Mouse (Mus musculus): ENCODE measurements around the gene Gna15.

Gna15 gene

DNA sequence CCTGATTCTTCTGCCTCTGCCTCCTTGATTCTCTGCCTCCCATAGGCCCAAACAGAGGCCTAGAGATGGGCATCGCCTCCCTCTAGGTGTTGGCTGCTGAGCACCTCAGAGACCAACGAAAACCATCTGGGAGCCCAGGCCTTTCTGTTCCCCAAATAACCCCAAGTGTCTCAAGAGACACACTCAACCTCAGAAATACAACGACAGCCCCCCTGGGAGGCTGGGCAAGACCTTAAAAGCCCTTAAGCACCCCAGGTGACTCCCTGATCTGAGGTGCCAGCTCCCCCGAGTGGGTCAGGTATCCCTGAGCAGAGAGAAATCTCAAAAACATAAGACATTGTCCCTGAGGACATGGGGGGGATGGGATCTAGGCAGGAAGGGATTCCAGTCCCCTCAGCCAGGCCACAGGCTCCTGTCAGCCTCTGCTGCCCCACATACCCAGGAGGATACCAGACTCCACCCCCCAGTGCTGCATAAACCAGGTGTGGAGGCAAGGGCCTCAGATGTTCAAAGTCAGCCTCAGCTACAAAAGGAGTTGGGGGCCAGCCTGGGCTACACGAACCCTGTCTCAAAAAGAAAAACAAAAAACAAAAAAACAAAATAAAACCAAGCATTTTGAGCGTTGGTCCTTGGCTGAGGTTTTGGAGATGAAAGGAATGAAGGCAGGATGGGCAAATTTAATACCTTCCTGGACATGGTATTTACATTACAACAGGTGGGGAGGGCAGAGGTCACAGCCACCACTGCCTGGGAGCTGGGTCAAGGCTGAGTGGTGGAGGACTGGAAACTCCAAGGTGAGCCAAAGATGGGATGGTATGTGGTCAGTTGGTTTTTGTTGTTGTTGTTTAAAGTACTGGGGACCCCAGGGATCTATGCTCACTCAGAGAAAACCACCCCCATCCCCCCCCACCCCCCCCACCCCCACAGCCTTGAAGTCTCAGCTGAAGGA lies 30.1 kb upstream of the Gna15 start:
- DNase-seq = no peak

- DNase-seq = no peak
Observed at GRCm38 (mm10) chr10:81553232-81553631, 29.2 kb upstream of the Gna15 start.

DNA sequence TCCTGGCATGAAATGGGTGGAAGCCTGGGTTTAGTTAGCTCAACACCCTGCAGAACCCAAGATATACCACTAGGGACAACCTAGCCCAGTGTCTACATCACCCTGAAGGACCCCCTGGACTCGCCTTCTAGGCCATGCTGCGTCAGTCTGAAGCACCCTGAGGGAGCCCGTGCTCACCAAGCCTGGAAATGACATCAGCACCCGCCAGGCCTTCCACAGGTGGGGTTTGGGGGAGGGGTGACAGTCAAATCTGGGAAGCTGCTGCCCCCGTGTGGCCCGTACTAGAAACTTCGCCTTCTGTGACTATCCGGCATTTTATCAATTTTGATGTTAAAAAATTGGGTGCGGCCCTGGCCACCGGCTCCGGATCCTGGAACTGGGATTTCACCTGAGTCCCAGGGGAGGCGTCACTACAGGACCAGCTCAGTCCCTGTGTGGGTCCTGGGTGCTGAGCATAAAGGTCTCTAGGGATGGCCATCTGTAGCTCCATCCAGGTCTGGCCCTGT lies 27.6 kb upstream of the Gna15 start:
- DNase-seq = peak; percentile 78

DNA sequence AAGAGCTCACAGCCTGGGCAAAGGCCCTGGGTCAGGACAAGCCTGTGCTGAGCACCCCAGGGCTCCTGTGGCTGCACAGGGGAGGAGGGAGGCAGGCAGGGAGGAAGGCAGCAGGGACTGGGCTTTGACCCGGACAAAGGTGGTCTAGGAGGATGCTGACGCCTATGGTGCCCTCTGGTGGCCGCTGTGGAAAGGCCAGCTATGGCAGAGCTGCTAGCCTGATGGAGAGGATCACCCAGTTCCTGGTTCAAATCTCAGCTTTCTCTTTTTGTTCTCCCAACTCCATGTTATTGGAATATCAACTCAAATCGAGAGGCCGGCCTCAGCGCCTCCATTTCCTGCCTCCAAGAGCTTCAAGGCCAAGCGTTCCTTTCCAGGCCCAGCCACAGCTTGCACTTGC lies 26.2 kb upstream of the Gna15 start:
- no peak for DNase-seq

DNA sequence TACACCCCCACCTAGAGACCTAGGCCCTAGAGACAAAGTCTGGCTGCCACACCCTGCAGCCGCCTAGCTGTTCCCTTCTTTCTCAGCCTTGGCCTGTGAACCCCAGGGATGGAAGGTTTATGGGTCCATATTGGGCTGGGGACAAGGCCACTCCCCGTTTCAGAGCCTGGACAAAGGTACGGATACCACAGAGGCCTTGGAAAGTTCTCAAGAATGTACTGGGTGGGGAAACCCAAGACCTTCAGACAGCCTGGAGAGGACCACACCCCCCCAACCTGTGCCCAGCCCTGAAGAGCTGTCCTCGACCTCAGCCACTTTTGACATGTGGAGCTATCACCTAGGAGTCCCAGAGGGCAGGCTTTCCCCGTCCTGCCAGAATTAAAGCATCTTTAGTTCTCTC lies 24.9 kb upstream of the Gna15 start:
- no peak for DNase-seq

DNA sequence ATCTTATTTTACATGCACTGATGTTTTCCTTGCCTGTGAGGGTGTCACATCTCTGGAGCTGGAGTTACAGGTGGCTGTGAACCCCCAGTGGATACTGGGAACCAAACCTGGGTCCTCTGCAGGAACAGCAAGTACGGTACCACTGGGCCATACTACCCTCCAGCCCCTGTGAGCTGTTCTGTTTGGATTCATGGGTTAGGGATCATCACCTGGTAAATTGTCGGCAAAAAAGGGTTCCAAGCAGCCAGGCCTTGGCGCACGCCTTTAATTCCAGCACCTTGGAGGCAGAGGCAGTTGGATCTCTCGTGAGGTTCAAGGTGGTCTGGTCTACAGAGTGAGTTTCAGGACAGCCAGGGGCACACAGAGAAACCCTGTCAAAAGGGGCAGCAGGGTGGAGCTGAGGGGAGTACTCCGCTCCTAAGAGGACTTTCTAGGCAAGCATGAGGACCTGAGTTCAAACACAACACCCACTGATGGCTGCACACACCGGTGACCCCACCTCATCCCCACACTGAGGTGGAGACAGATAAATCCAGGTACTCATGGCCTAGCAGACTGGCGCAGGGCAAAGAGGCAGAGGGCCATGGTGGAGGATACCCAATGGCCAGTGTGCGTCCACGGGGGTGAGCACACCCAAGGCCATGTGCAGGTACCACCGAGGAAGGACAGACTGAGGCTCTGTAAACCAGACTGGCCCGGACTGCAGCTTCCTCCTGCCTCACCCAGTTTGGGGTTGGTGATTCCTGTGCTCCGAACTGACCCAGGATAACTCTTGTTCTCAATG lies 23.0 kb upstream of the Gna15 start:
- no peak for DNase-seq

DNA sequence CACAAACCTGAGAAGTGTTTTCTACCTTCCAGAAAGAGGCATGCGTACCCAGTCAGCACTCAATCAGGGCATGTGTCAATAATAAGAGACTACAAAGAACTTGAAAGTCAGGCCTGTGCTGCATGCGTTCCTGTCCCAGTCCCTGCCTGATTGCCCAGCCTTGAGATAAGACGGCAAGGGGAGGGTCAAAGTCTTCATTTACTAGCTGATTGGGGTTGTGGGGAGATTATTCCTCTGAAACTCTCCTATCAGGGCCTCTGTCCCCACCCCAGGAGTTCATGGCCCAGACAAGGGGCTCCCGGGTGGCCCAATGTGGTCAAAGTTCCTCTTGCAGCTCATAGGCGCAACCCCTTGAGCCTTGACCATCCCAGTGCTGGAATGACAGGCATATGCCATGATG lies 22.3 kb upstream of the Gna15 start:
- no peak for DNase-seq

GRCm38 (mm10) chr10:81545161-81545747 lies 21.2 kb upstream of the Gna15 start, which contains the start of gene Gna11:
Gene Gna11 (minus strand): TSS chr10:81545190.
- peak; percentile 100 for DNase-seq

DNA sequence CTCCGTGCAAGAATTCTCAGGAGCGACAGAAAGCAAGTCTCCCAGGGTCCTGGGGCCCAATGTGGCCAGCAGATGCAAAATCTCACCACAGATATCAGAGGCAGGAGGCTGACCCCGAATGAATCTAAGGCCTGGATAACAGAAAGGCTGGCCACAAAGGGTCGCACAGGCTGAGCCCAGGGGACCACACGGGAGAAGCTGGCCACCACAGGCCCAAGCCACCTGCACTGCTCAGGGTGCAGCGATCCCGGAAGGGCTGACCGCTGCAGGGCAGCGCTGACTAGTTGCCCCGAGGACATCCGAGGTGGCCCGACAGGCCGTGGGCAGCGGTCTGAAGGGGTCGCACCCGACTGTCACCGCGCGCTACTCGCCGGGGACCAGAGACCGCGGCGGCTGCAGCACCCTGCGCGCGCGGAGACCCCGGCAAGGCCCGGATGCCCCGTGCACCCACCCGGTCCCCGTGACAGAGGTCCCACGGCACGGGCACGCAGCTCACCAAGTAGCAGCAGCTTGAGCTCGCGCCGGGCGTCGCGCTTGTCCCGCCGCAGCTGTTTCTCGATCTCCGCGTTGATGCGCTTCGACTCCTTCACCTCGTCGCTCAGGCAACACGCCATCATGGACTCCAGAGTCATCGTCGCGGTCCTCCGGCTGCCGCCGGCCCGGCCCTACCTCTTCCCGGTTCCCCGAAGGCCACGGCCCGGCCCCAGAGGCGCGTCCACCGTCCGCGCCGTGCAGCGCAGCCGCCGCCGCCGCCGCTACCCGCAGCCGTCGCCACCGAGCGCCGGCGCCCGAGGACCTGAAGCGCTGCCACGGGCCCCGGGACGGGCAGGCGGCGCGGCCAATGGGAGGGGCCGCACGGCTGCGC lies 20.5 kb upstream of the Gna15 start:
- peak; percentile 61 for DNase-seq

- no peak for DNase-seq
Observed at GRCm38 (mm10) chr10:81543633-81544032, 19.6 kb upstream of the Gna15 start.

GRCm38 (mm10) chr10:81542727-81543460 lies 18.9 kb upstream of the Gna15 start:
- no peak for DNase-seq

- no peak for DNase-seq
Observed at GRCm38 (mm10) chr10:81541803-81542202, 17.8 kb upstream of the Gna15 start.

- DNase-seq = no peak
Observed at GRCm38 (mm10) chr10:81541363-81541762, 17.3 kb upstream of the Gna15 start.

DNA sequence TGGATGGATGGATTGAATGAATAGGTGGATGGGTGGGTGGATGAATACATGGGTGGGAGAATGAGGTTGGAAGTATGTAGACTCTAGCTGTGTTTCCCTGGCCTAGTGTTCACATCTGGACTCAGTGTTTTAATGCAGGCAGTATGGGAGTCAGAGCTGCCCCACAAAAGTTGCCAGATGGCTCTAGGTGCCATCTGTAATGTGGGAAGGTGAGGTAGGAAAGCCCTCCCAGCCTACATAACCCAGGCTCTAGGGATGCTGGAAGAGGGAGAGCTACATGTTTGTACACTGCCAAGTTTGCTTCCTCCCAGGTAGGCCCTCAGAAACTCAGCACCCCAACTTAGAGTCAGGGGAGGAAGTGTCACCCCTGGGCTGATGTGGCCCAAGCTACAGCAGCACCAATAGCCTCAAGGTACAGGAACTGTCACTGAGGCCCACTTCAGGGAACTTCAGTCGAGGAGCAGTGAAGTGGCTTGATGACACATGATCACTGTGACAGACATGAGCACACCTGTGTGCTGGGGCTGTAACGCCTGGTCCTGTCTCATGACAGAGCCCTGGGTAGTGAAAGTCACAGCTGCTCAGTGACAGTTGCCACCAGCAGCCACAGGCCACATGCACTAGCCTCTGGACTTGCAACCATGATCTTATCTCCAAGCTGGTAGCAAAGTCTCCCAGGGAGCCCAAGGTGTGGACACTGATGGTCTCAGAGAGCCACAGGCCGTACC lies 14.5 kb upstream of the Gna15 start:
- DNase-seq = no peak

- DNase-seq = no peak
Observed at GRCm38 (mm10) chr10:81537429-81537828, 13.4 kb upstream of the Gna15 start.

GRCm38 (mm10) chr10:81536734-81537133 lies 12.7 kb upstream of the Gna15 start:
- DNase-seq = no peak

DNA sequence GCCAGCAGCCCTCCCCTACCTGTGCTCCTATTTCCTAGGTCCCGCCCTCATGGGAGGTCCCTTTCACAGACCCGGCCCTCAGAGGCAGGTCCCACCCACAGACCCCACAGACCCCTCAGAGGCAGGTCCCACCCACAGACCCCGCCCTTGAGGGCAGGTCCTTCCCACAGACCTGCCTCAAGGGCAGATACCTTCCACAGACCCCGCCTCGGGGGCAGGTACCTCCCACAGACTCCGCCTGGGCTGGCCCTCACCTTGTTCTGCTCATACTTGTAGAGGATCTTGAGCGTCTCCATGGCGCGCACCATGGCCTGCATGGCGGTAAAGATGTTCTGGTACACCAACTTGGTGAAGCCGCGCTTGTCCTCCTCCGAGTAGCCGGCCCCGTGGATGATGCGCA lies 10.8 kb upstream of the Gna15 start:
- no peak for DNase-seq

GRCm38 (mm10) chr10:81526779-81527178 lies 2.8 kb upstream of the Gna15 start:
- peak; percentile 68 for DNase-seq

DNA sequence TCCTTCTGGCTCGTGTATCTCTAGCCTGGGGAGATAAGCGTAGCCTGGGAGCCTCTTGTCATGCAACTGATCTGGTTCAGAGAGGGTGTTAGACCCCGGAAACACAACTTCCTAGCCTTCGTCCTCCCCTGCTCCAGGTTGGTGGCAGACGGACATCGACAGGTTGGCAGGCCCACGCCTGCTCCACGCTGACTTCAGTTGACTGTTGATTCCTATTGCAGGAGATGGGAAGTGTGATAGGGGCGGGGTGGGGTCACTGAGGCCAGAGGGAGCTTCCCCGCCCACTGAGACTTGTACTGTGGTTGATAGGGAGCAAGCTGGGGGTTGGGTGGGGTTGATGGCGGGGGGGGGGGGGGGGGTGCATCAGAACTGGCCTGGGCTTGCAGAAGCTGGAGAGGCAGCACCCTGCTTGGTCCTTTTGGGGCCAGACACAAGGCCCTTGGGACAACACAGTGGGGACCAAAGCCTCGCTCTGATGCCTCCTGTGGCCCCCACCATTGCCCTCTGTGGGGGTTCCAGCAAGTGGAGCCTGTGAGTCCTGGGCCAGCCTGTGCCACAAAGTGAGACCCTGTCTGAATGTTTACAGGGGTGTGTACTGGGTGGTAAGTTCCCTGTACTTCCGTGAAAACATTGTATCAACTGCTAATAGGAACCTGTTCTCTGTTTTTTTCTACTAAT lies 1.1 kb upstream of the Gna15 start:
- no peak for DNase-seq

DNA sequence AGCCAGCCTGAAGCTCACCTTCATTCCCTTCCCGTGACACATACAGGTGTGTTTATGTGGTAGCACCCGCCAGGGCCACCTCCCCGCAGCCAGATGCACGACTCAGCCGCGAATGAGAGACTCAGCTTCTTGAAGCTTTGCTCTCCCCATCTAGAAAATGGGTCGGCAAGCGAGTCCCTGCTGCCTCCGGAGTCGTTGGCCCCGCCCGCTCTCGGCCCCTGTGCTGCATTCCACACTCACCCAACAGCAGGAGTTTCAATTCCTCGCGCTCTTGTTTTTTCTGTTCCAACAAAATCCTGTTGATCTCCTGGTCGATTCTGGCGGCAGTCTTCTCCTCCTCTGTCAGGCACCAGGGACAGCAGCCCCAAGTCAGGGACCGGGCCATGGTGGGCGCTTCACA lies 455 bp downstream of the Gna15 start:
- DNase-seq = no peak
